In the genomic region with DNA sequence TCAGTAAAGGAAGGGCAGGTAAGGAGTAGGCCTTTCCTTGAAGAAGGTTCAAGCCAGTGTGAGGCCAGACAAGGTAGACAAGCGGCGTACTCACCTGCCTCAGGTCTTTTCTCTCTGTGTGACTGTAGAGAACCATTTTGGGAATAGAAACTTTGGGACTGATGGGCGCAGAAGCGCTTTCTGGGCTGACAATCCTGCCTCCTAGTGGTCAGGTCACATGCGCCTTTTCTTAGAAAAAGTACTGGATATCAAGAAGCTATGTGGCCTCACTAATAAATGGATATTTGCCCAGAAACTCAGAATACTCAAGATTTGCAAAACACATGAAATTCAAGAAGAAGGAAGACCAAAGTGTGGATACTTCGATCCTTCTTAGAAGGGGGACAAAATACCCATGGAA, we compare ENCODE assay signal across 19 mouse cellular contexts. TPM values are rescaled to one million over a fixed set of nuclear protein-coding genes. Genes with fewer than 3 reads are reported as not detected.
DNase-seq lines count a peak whose midpoint lies in the region; TF ChIP-seq lines count a peak whose summit lies in the region.
"Had no signal": no experiment of that assay in that cellular context is flagged by ENCODE, and none has a peak within 500 bp of the region (broad histone marks: within the 10 kb centered on the region; RNA-seq: fewer than 3 reads in every experiment).

No protein-coding gene starts in this region.

- H3K9me3 ChIP-seq in ES-E14 (ENCODE audit: control insufficient read depth, insufficient read depth, low read depth, low read length): no peaks in the 10 kb centered on the region
- H3K9me3 ChIP-seq: heart, embryonic 15.5 days; liver, embryonic 13.5 days had no signal

- TF ChIP-seq CTCF in layer of hippocampus, adult 2 months (conservative IDR thresholded peaks at IDR 0.05): peak; percentile 31

- no peak overlapping the region for H3K27ac ChIP-seq in layer of hippocampus, adult 2 months
- no peak overlapping the region for H3K27ac ChIP-seq in ES-E14 (ENCODE audit: insufficient read depth, low read depth, low read length, poor library complexity, severe bottlenecking)
- H3K27ac ChIP-seq: forebrain, embryonic 10.5 days; heart, embryonic 15.5 days; hindbrain, embryonic 10.5 days; liver, embryonic 13.5 days had no signal

- H3K4me1 ChIP-seq in ES-E14 (ENCODE audit: control insufficient read depth in 2 of 2, insufficient read depth in 2 of 2, low read length in 2 of 2, poor library complexity in 1 of 2): no peaks in the 10 kb centered on the region
- H3K4me1 ChIP-seq: forebrain, embryonic 10.5 days; heart, embryonic 15.5 days; liver, embryonic 13.5 days had no signal

- DNase-seq in layer of hippocampus, adult 2 months (ENCODE audit: low spot score in 2 of 2): no peak
- DNase-seq in layer of hippocampus, adult 9-10 months (ENCODE audit: low spot score): no peak
- peak; percentile 27 for DNase-seq in 3134 (ENCODE audit: extremely low read depth, insufficient read length, low spot score)
- DNase-seq in 3T3-L1 (ENCODE audit: low read depth, low spot score): peak; percentile 43
- no peak for DNase-seq in ES-E14 (ENCODE audit: low read depth, low spot score)
- no peak for DNase-seq in urinary bladder, postnatal 36 days (ENCODE audit: low spot score in 2 of 2)
- DNase-seq in neural tube, embryonic 10.5 days (ENCODE audit: extremely low spot score, low spot score): no peak
- DNase-seq: adrenal gland, postnatal 36 days; cerebellum, adult 8-10 months; gastrocnemius, postnatal 10 days; liver, embryonic 13.5 days; midbrain, embryonic 14.5 days; thymus, postnatal 25 days had no signal

- in situ Hi-C loops in ES-E14 (cut with MboI; ENCODE audit: low sequenced_read_pairs in 2 of 2, unreplicated experiment in 2 of 2): no loop called here

- no peaks in the 10 kb centered on the region for H3K36me3 ChIP-seq in ES-E14 (ENCODE audit: control insufficient read depth, insufficient read depth, low read length, poor library complexity, severe bottlenecking)
- H3K36me3 ChIP-seq: forebrain, embryonic 10.5 days; heart, embryonic 15.5 days; hindbrain, embryonic 10.5 days; liver, embryonic 13.5 days had no signal

- H3K4me3 ChIP-seq in layer of hippocampus, adult 2 months: no peak overlapping the region
- no peak overlapping the region for H3K4me3 ChIP-seq in ES-E14 (ENCODE audit: insufficient read depth in 1 of 2, low read depth in 1 of 2, low read length in 2 of 2, poor library complexity in 1 of 2, severe bottlenecking in 1 of 2)
- H3K4me3 ChIP-seq: forebrain, embryonic 10.5 days; heart, embryonic 15.5 days; hindbrain, embryonic 10.5 days; liver, embryonic 13.5 days; megakaryocyte, embryonic 14.5 days had no signal

- no peak overlapping the region for H3K9ac ChIP-seq in ES-E14 (ENCODE audit: insufficient read depth, low read depth, low read length, poor library complexity, severe bottlenecking)
- H3K9ac ChIP-seq: heart, embryonic 15.5 days; liver, embryonic 13.5 days had no signal

TF ChIP-seq in ES-E14, 5 proteins besides CTCF, POLR2A, EP300 and RAD21:
- TF ChIP-seq HCFC1 (IDR thresholded peaks at IDR 0.05; ENCODE audit: borderline replicate concordance, insufficient read depth, low read length) (no peak), ZC3H11A (IDR thresholded peaks at IDR 0.05; ENCODE audit: borderline replicate concordance, low read depth, low read length) (peak; percentile 45; the same call in 1 of the 2 replicates)

RNA-seq across cellular contexts. Expression of gene Ankrd1, which starts 28.7 kb away (rescaled TPM):
- total RNA-seq in layer of hippocampus, adult 2 months (2021): not detected
- 5.9 and 6.4 TPM in 2 replicates for total RNA-seq in ES-E14 (2012; rRNA removed)
- total RNA-seq: adrenal gland, postnatal 36 days; layer of hippocampus, postnatal 25 days; left cerebral cortex, postnatal 14 days had no signal

Comparison
In these comparisons a context has a peak if more than half of its experiments do, and no peak if none do; other contexts are left out.
1. DNase-seq: peak in 3134 (single experiment) and 3T3-L1 (single experiment); none in layer of hippocampus, adult 2 months (0 of 2), layer of hippocampus, adult 9-10 months (single experiment), ES-E14 (single experiment), urinary bladder, postnatal 36 days (0 of 2) and neural tube, embryonic 10.5 days (single experiment).